Mouse (Mus musculus) frontal cortex, adult 2 months (tissue): Measurements from ENCODE around the gene Ttc16. TPM values are rescaled to one million over a fixed set of nuclear protein-coding genes. Genes with fewer than 3 reads are reported as not detected.

Experiments
- DNase-seq, 2 experiments: peaks; one replicate each; pipeline ENCODE4 v3.0.0; 2022; ENCODE audit warnings: low spot score in 1 of 2; ENCODE audit errors: extremely low spot score in 1 of 2
- polyA plus RNA-seq: library from polyadenylated mRNA; depleted of rRNA; stranded (reverse); fragments of >200 nt; gene quantifications from 2 replicates; pipeline ENCODE4 v1.2.3, GENCODE M21; 2012

Gene Ttc16
- polyA plus RNA-seq, 1 experiment = 1.9 TPM

GRCm38 (mm10) chr2:32781710-32782109, 6.3 kb upstream of the Ttc16 start:
- no peak for DNase-seq

GRCm38 (mm10) chr2:32779714-32780113, 4.3 kb upstream of the Ttc16 start:
- no peak for DNase-seq

GRCm38 (mm10) chr2:32779131-32779530, 3.7 kb upstream of the Ttc16 start:
- DNase-seq = peak; percentile 38 to 74

GRCm38 (mm10) chr2:32778081-32778480, 2.6 kb upstream of the Ttc16 start:
- no peak for DNase-seq

GRCm38 (mm10) chr2:32776192-32776591, 759 bp upstream of the Ttc16 start:
- no peak for DNase-seq

- no peak for DNase-seq
Observed at GRCm38 (mm10) chr2:32772626-32773279, 2.7 kb downstream of the Ttc16 start.

- DNase-seq = no peak
Observed at GRCm38 (mm10) chr2:32771886-32772285, 3.5 kb downstream of the Ttc16 start.

GRCm38 (mm10) chr2:32769327-32770085, 5.9 kb downstream of the Ttc16 start:
- DNase-seq = no peak

- no peak for DNase-seq
Observed at GRCm38 (mm10) chr2:32768661-32769285, 6.7 kb downstream of the Ttc16 start.

- no peak for DNase-seq
Observed at GRCm38 (mm10) chr2:32767241-32767640, 8.2 kb downstream of the Ttc16 start.

- no peak for DNase-seq
Observed at GRCm38 (mm10) chr2:32763353-32763752, 12.1 kb downstream of the Ttc16 start.

- DNase-seq = no peak
Observed at GRCm38 (mm10) chr2:32761859-32762258, 13.6 kb downstream of the Ttc16 start.

- DNase-seq = no peak
Observed at GRCm38 (mm10) chr2:32761361-32761760, 14.1 kb downstream of the Ttc16 start.

- DNase-seq = no peak
Observed at GRCm38 (mm10) chr2:32759001-32759400, 16.4 kb downstream of the Ttc16 start.

- DNase-seq = no peak
Observed at GRCm38 (mm10) chr2:32758503-32758902, 16.9 kb downstream of the Ttc16 start.

- DNase-seq = peak; percentile 97 to 99
Observed at GRCm38 (mm10) chr2:32757056-32757845, 18.2 kb downstream of the Ttc16 start, which contains the start of gene Tor2a. Tor2a (plus strand) TSS chr2:32757234.

- DNase-seq = no peak
Observed at GRCm38 (mm10) chr2:32756674-32757055, 18.8 kb downstream of the Ttc16 start.

- no peak for DNase-seq
Observed at GRCm38 (mm10) chr2:32752181-32752580, 23.3 kb downstream of the Ttc16 start.

GRCm38 (mm10) chr2:32751665-32752033, 23.8 kb downstream of the Ttc16 start:
- no peak for DNase-seq

GRCm38 (mm10) chr2:32750887-32751664, 24.4 kb downstream of the Ttc16 start:
- no peak for DNase-seq
